Mouse (Mus musculus): ENCODE results near the gene Taf9. TPM values are rescaled to one million over a fixed set of nuclear protein-coding genes. Genes with fewer than 3 reads are reported as not detected.

The Taf9 gene
- polyA plus RNA-seq, 1 experiment from 2014 or later, result 11.1 TPM

GRCm38 (mm10) chr13:100684355-100684754 lies 33.0 kb downstream of the Taf9 start:
- no peak overlapping the region for H3K27ac ChIP-seq (ENCODE audit: low read depth, low read length)
- ATAC-seq, result no peak
- H3K36me3 ChIP-seq (ENCODE audit: control insufficient read depth, insufficient read depth), result no peaks in the 10 kb centered on the region
- no peak overlapping the region for H3K9ac ChIP-seq (ENCODE audit: low read depth, low read length)
- no peak overlapping the region for H3K4me2 ChIP-seq (replicated peaks; ENCODE audit: low read depth)
- WGBS, result 69% methylated on average over 2 of the region's 2 CpGs
- H3K4me3 ChIP-seq (ENCODE audit: low read depth, low read length), result no peak overlapping the region
- H3K27me3 ChIP-seq (replicated peaks; ENCODE audit: control insufficient read depth, insufficient read depth, low read length), result no peaks in the 10 kb centered on the region
- no peaks in the 10 kb centered on the region for H3K4me1 ChIP-seq (replicated peaks; ENCODE audit: control insufficient read depth, insufficient read depth, low read length)
- TF ChIP-seq CTCF (IDR thresholded peaks at IDR 0.05; ENCODE audit: low read depth), result peak; percentile 65
- H3K9me3 ChIP-seq (ENCODE audit: control insufficient read depth), result no peaks in the 10 kb centered on the region

DNA sequence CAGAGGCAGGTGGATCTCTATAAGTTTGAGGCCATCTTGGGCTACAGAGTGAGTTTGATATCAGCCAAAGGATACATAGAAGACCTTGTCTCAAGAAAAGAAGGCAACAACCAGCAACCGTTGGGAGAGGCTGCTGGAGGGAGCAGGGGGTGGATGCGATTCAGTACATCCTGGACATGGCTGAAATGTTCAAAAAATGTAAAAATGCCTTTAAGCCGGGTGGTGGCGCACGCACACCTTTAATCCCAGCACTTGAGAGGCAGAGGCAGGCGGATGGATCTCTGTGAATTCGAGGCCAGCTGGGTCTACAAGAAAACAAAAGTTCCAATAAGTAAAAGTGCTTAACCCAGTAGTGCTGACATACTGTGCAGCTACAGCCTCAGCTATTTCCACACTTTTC lies 36.1 kb downstream of the Taf9 start:
- Histone ChIP-seq H3K9me3 (ENCODE audit: control insufficient read depth) (no peaks in the 10 kb centered on the region), H3K36me3 (ENCODE audit: control insufficient read depth, insufficient read depth) (no peaks in the 10 kb centered on the region), H3K4me1 (replicated peaks; ENCODE audit: control insufficient read depth, insufficient read depth, low read length) (no peaks in the 10 kb centered on the region), H3K27me3 (replicated peaks; ENCODE audit: control insufficient read depth, insufficient read depth, low read length) (no peaks in the 10 kb centered on the region), H3K4me2 (replicated peaks; ENCODE audit: low read depth) (no peak overlapping the region), H3K9ac (ENCODE audit: low read depth, low read length) (no peak overlapping the region), H3K27ac (ENCODE audit: low read depth, low read length) (no peak overlapping the region), H3K4me3 (ENCODE audit: low read depth, low read length) (no peak overlapping the region)
- no peak for ATAC-seq
- 71% methylated on average over 7 of the region's 7 CpGs for WGBS
- peak; percentile 16 for TF ChIP-seq CTCF (IDR thresholded peaks at IDR 0.05; ENCODE audit: low read depth)

DNA sequence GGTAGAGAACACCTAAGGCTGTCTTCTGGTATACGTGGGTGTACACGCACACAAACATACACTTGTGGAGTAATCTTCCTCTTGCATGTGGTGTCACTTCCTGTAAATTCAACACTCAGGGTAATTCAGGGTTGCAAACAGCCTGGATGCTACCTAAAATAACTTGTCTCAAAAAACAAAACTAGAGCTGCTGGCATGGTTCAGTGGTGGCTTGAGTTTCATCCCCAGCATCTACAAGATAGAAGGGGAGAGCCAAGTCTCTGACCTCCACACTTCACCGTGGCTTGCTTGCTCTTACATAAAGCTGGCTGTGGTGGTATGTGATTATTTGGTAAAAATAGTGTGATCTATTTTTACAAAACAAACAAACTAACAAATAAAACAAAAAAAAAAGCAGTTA lies 46.2 kb downstream of the Taf9 start:
- Histone ChIP-seq H3K4me3 (ENCODE audit: low read depth, low read length) (no peak overlapping the region), H3K9ac (ENCODE audit: low read depth, low read length) (no peak overlapping the region), H3K27ac (ENCODE audit: low read depth, low read length) (no peak overlapping the region), H3K36me3 (ENCODE audit: control insufficient read depth, insufficient read depth) (peaks cover 63% of the 10 kb centered on the region), H3K4me1 (replicated peaks; ENCODE audit: control insufficient read depth, insufficient read depth, low read length) (no peaks in the 10 kb centered on the region), H3K4me2 (replicated peaks; ENCODE audit: low read depth) (no peak overlapping the region), H3K27me3 (replicated peaks; ENCODE audit: control insufficient read depth, insufficient read depth, low read length) (no peaks in the 10 kb centered on the region), H3K9me3 (ENCODE audit: control insufficient read depth) (no peaks in the 10 kb centered on the region)
- 90% methylated on average over 3 of the region's 3 CpGs for WGBS
- no peak for ATAC-seq
- no peak for TF ChIP-seq CTCF (IDR thresholded peaks at IDR 0.05; ENCODE audit: low read depth)

- Histone ChIP-seq H3K9ac (ENCODE audit: low read depth, low read length) (no peak overlapping the region), H3K36me3 (ENCODE audit: control insufficient read depth, insufficient read depth) (peaks cover 73% of the 10 kb centered on the region), H3K9me3 (ENCODE audit: control insufficient read depth) (no peaks in the 10 kb centered on the region), H3K27me3 (replicated peaks; ENCODE audit: control insufficient read depth, insufficient read depth, low read length) (no peaks in the 10 kb centered on the region), H3K4me2 (replicated peaks; ENCODE audit: low read depth) (no peak overlapping the region), H3K4me1 (replicated peaks; ENCODE audit: control insufficient read depth, insufficient read depth, low read length) (no peaks in the 10 kb centered on the region), H3K4me3 (ENCODE audit: low read depth, low read length) (no peak overlapping the region), H3K27ac (ENCODE audit: low read depth, low read length) (no peak overlapping the region)
- no peak for TF ChIP-seq CTCF (IDR thresholded peaks at IDR 0.05; ENCODE audit: low read depth)
- 93% methylated on average over 10 of the region's 10 CpGs for WGBS
- ATAC-seq, result no peak
Measured at GRCm38 (mm10) chr13:100698866-100699265, 47.5 kb downstream of the Taf9 start.

GRCm38 (mm10) chr13:100703468-100703867 lies 52.1 kb downstream of the Taf9 start:
- 83% methylated on average over 2 of the region's 2 CpGs for WGBS
- H3K9ac ChIP-seq (ENCODE audit: low read depth, low read length), result no peak overlapping the region

More at GRCm38 (mm10) chr13:100703468-100703867, 52.1 kb downstream of the Taf9 start:
- TF ChIP-seq CTCF (IDR thresholded peaks at IDR 0.05; ENCODE audit: low read depth), result peak; percentile 40
- no peaks in the 10 kb centered on the region for H3K27me3 ChIP-seq (replicated peaks; ENCODE audit: control insufficient read depth, insufficient read depth, low read length)
- H3K4me2 ChIP-seq (replicated peaks; ENCODE audit: low read depth), result no peak overlapping the region
- no peak overlapping the region for H3K27ac ChIP-seq (ENCODE audit: low read depth, low read length)
- H3K36me3 ChIP-seq (ENCODE audit: control insufficient read depth, insufficient read depth), result peaks cover 78% of the 10 kb centered on the region
- no peak for ATAC-seq
- H3K4me1 ChIP-seq (replicated peaks; ENCODE audit: control insufficient read depth, insufficient read depth, low read length), result no peaks in the 10 kb centered on the region
- H3K9me3 ChIP-seq (ENCODE audit: control insufficient read depth), result no peaks in the 10 kb centered on the region
- H3K4me3 ChIP-seq (ENCODE audit: low read depth, low read length), result no peak overlapping the region

Other genes starting within 250 kb of the Taf9 start
- 23.4 and 27.7 TPM in 2 replicates for gene Naip1, start 198.7 kb upstream of the Taf9 start, polyA plus RNA-seq (2015; fragmentation: Nextera tagmentation; extraction: Ambion mirVana)
- gene Gtf2h2, start 159.0 kb upstream of the Taf9 start, polyA plus RNA-seq (2015; fragmentation: Nextera tagmentation; extraction: Ambion mirVana), result 33.4 and 37.5 TPM in 2 replicates
- gene Ocln, start 98.9 kb upstream of the Taf9 start, polyA plus RNA-seq (2015; fragmentation: Nextera tagmentation; extraction: Ambion mirVana), result 44.5 and 49.4 TPM in 2 replicates
- gene Marveld2, start 34.6 kb upstream of the Taf9 start, polyA plus RNA-seq (2015; fragmentation: Nextera tagmentation; extraction: Ambion mirVana), result 20.8 and 21.1 TPM in 2 replicates
- 143 and 156 TPM in 2 replicates for gene Ak6, start 600 bp upstream of the Taf9 start, polyA plus RNA-seq (2015; fragmentation: Nextera tagmentation; extraction: Ambion mirVana)
- gene Rad17, start 528 bp upstream of the Taf9 start, polyA plus RNA-seq (2015; fragmentation: Nextera tagmentation; extraction: Ambion mirVana), result 10.3 and 11.1 TPM in 2 replicates
- gene Ccdc125, start 18.1 kb downstream of the Taf9 start, polyA plus RNA-seq (2015; fragmentation: Nextera tagmentation; extraction: Ambion mirVana), result 3.2 and 4.1 TPM in 2 replicates
- gene Cdk7, start 79.4 kb downstream of the Taf9 start, polyA plus RNA-seq (2015; fragmentation: Nextera tagmentation; extraction: Ambion mirVana), result 44.3 and 47.3 TPM in 2 replicates
- 406 and 410 TPM in 2 replicates for gene Mrps36, start 93.1 kb downstream of the Taf9 start, polyA plus RNA-seq (2015; fragmentation: Nextera tagmentation; extraction: Ambion mirVana)
- gene Cenph, start 124.3 kb downstream of the Taf9 start, polyA plus RNA-seq (2015; fragmentation: Nextera tagmentation; extraction: Ambion mirVana), result 9.5 and 10.4 TPM in 2 replicates
- 30.3 and 41.3 TPM in 2 replicates for gene Ccnb1, start 135.0 kb downstream of the Taf9 start, polyA plus RNA-seq (2015; fragmentation: Nextera tagmentation; extraction: Ambion mirVana)
- 52.9 and 55.7 TPM in 2 replicates for gene Slc30a5, start 181.8 kb downstream of the Taf9 start, polyA plus RNA-seq (2015; fragmentation: Nextera tagmentation; extraction: Ambion mirVana)

Measured in intestine, postnatal 0 days (tissue).